Mouse (Mus musculus): ENCODE results near the gene Isl1.

DNA sequence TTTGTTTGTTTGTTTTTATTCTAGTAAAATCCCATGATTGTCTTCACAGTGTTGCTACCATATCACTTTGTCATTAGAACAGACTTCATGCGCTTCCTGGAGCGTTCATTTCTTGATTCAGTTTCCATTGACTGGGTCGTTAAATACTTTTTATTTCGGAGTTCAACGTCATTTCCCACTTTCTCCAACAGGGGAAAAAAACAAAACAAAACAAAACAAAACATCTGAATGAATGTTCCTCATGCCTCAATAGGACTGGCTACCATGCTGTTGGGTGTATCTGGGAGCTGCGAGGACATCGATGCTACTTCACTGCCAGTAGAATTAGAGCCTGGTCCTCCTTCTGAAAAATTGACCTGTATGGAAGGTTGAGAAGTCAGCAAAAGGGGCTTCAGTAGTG, 10.2 kb downstream of the Isl1 start:
- no peak for TF ChIP-seq CTCF (IDR thresholded peaks at IDR 0.05; ENCODE audit: borderline replicate concordance, control insufficient read depth, extremely low read depth, insufficient read depth, low read length, poor library complexity)
- TF ChIP-seq POLR2A (IDR thresholded peaks at IDR 0.05; ENCODE audit: control insufficient read depth, extremely low read depth, insufficient read depth, low read length, poor library complexity) = no peak

Data from thymus, adult 2 months (tissue).